Mouse (Mus musculus) lung, adult 2 months (tissue): Measurements from ENCODE around the gene Sez6. TPM values are rescaled to one million over a fixed set of nuclear protein-coding genes. Genes with fewer than 3 reads are reported as not detected.

Source experiments
- DNase-seq: peaks from one replicate; pipeline ENCODE4 v3.0.0; 2022
- H3K4me1 ChIP-seq: fragments of 200-500 bp; 2 replicates; pipeline ENCODE4 v1.6.1; 2011; ENCODE audit warnings: low read length; ENCODE audit not compliant: control insufficient read depth, insufficient read depth
- H3K4me3 ChIP-seq: fragments of 200-500 bp; replicated peaks from 2 replicates; pipeline ENCODE3; 2011; ENCODE audit warnings: low read depth, mild to moderate bottlenecking, control low read depth, low read length; ENCODE audit errors: extremely low read depth
- CTCF ChIP-seq: fragments of 200-500 bp; IDR thresholded peaks from 2 replicates; pipeline ENCODE4 v1.5.1; 2011; ENCODE audit warnings: mild to moderate bottlenecking, low read length, control low read depth; ENCODE audit not compliant: insufficient read depth
- POLR2A ChIP-seq: fragments of 200-500 bp; IDR thresholded peaks from 2 replicates; pipeline ENCODE4 v1.6.1; 2011; ENCODE audit warnings: low read depth, mild to moderate bottlenecking, control low read depth, low read length, borderline replicate concordance; ENCODE audit errors: extremely low read depth
- WGBS: fragments of 180-500 bp; shearing (Covaris S2); methylation state at CpG from one replicate; pipeline ENCODE4 v1.1.7; 2018; 5-methylcytosine and 5-hydroxymethylcytosine counted together
- polyA plus RNA-seq: library from polyadenylated mRNA; depleted of rRNA; stranded (reverse); fragments of >200 nt; gene quantifications from 2 replicates; pipeline ENCODE4 v1.2.3, GENCODE M21; 2012

Gene Sez6
- polyA plus RNA-seq, 1 experiment, result 0.19 TPM

DNA sequence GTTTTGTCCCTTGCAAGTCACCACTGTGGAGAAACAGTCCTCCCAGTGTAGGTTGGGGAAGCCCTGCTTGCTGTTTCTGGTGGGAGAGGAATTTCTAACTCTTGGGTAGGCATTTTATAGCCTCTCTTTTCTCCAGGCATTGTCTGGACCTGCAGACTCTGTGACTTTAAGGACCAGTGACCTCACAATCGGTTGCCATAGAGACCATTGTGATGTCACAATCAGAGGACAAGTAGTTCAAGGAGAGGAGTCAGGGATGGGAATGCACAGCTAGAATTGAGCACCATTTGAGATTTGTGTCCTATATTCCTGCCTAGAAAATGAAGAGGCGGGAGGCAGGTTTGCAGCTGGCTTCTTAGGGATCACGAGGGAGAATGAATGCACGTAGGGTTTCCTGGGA, 7.3 kb upstream of the Sez6 start:
- TF ChIP-seq CTCF (no peak), POLR2A (no peak)
- no peak for DNase-seq
- Histone ChIP-seq H3K4me3 (no peak overlapping the region), H3K4me1 (no peaks in the 10 kb centered on the region)
- WGBS, result 73% methylated on average over 4 of the region's 4 CpGs

DNA sequence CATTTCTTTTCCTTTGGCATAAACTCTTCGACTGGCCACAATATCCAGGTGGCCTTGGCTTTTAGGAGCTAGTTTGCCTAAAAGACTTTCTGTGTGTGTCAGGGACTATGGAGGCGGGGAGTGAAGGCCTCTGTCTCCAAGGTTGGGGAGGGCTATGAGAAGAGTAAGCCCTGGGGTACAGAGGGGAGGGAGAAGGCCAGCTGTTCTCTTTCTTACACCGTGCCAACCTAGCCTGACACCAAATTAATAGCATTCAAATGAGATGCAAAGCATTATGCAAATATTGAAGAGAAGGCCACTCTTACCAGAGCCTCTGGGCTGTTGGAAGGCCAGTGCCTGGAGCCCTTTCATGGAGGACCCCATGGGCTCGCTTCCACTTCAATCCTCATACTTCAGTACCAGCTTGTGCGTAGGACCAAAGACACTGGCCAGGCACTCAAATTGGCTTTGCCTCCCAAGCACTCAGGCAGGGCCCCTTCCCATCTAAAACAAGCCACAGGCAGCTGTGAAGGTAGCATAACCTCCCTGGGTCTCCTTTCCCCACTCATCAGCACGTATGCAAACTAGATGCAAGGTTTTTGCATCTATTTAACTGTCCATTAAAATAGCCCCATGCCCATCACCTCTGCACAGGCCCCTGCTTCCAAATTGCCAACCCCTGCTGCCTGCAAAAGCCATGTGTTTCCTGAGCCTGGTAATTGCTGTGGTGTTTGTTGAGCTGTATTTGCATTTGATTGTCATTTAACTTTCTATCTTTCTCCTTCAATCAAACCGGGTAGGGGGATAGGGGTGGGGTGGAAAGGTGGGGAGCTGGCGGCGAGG, 4.6 kb upstream of the Sez6 start:
- H3K4me3 ChIP-seq, result no peak overlapping the region
- DNase-seq, result no peak
- no peak for TF ChIP-seq POLR2A
- no peak for TF ChIP-seq CTCF
- H3K4me1 ChIP-seq, result no peaks in the 10 kb centered on the region
- WGBS, result 44% methylated on average over 9 of the region's 9 CpGs

DNA sequence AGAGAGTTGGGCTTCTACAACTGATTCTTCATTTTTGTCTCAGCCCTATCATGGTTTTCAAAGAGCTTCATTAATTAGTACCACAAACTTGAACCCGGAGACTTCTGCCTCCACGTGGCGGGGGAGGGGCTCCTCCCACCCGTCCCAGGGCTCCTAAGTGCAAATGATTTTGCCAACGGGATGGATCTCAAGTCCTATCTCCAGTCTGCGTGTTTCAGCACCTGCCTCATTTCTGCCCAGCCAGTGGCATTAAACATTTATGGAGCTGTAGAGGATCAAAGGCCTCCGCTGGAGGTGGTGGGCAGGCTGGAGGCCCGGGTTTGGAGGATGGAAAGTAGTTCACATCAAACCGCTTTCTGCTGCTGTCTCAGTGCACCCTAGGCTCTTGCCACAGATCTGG, 3.9 kb upstream of the Sez6 start:
- DNase-seq, result no peak
- 24% methylated on average over 9 of the region's 9 CpGs for WGBS
- no peaks in the 10 kb centered on the region for H3K4me1 ChIP-seq
- H3K4me3 ChIP-seq, result no peak overlapping the region
- no peak for TF ChIP-seq POLR2A
- no peak for TF ChIP-seq CTCF

GRCm38 (mm10) chr11:77927837-77928236, 2.8 kb upstream of the Sez6 start:
- Histone ChIP-seq H3K4me3 (no peak overlapping the region), H3K4me1 (no peaks in the 10 kb centered on the region)
- TF ChIP-seq POLR2A (no peak), CTCF (no peak)
- no peak for DNase-seq
- 60% methylated on average over 5 of the region's 5 CpGs for WGBS

GRCm38 (mm10) chr11:77931541-77932433, 1.2 kb downstream of the Sez6 start:
- Histone ChIP-seq H3K4me1 (no peaks in the 10 kb centered on the region), H3K4me3 (no peak overlapping the region)
- DNase-seq, result no peak
- TF ChIP-seq CTCF (no peak), POLR2A (no peak)
- 2% methylated on average over 41 of the region's 41 CpGs for WGBS

DNA sequence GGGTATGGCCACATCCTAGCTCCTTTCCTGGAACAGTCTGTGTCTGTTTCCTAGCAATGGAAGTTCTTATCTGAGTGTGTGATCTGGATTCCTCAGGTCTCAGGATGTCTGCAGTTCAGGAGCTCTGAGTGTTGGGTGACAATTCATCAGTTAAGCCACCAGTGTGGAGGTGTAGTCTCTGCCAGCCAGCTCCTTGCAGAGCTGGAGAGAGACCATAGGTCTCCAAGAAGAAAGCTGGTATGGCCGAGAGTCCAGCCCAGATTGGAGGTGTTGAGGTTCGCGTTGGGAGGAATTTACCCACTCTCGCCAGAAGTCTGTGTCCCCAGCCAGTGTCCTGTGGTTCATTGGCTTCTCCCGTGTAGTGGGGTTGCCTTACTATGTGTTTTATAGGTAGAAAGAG, 2.0 kb downstream of the Sez6 start:
- 27% methylated on average over 5 of the region's 5 CpGs for WGBS
- H3K4me1 ChIP-seq, result no peaks in the 10 kb centered on the region
- no peak for DNase-seq
- no peak overlapping the region for H3K4me3 ChIP-seq
- TF ChIP-seq CTCF (no peak), POLR2A (no peak)

DNA sequence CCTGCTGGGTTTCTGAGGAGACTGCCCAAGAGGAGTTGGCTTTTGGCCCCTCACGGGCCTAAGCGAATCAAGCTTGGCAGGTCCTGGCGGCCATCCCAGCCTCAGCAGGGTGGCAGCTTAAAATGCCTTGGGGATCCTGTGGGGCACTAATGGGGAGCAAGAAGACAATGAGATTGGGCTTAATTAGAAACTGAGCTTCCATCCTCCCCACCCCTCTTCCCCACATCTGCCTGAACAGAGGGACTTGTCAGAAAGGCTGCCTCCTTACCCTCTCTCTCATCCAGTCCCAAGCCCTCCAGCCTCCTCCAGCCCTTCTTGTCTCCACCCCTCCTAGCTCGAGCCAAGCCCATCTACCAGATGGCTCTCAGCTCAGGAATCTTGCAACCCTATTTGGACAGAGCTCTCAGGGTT, 3.5 kb downstream of the Sez6 start:
- Histone ChIP-seq H3K4me1 (no peaks in the 10 kb centered on the region), H3K4me3 (no peak overlapping the region)
- no peak for DNase-seq
- WGBS, result 7% methylated on average over 4 of the region's 4 CpGs
- TF ChIP-seq POLR2A (no peak), CTCF (no peak)

DNA sequence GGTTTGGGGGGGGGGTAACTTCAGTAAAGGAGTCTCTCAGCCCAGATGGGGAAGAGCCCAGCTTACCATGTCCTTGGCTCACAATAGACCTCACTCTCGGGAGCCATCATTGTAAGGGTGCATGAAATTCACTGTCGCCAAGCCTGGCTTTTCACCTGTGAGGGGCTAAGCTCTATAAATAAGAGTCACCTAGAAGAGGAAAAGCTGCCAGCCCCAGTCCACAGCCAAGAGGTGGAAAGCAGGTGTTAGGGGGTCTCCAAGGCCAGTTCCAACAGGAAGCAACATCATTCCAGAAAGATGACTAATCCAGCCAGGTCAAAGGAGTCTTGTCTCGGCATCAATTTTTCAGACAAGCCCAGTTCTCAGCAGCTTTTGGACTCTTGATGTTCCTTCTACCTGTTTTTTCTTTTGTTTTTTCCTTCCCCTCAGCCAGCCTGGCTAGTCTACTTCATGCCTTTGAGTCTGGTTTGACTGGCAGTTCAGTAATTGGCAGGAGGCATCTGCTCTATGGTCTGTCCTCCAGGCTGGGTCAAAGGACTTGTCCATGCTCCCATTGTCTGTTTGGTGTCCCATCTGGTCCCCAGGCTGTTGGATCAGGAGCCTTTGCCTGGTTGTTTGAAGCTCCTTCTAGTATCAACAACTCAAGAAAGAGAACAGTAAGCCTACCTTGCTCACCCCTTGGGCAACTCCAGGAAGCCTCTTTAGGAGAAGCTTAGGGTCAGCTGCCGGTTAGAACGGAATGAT, 4.1 kb downstream of the Sez6 start:
- Histone ChIP-seq H3K4me1 (no peaks in the 10 kb centered on the region), H3K4me3 (no peak overlapping the region)
- WGBS, result 51% methylated on average over 5 of the region's 5 CpGs
- TF ChIP-seq CTCF (no peak), POLR2A (no peak)
- DNase-seq, result no peak

GRCm38 (mm10) chr11:77936846-77937245, 6.2 kb downstream of the Sez6 start:
- WGBS, result 13% methylated on average over 8 of the region's 8 CpGs
- no peak for DNase-seq
- no peak overlapping the region for H3K4me3 ChIP-seq
- no peaks in the 10 kb centered on the region for H3K4me1 ChIP-seq
- TF ChIP-seq CTCF (no peak), POLR2A (no peak)

DNA sequence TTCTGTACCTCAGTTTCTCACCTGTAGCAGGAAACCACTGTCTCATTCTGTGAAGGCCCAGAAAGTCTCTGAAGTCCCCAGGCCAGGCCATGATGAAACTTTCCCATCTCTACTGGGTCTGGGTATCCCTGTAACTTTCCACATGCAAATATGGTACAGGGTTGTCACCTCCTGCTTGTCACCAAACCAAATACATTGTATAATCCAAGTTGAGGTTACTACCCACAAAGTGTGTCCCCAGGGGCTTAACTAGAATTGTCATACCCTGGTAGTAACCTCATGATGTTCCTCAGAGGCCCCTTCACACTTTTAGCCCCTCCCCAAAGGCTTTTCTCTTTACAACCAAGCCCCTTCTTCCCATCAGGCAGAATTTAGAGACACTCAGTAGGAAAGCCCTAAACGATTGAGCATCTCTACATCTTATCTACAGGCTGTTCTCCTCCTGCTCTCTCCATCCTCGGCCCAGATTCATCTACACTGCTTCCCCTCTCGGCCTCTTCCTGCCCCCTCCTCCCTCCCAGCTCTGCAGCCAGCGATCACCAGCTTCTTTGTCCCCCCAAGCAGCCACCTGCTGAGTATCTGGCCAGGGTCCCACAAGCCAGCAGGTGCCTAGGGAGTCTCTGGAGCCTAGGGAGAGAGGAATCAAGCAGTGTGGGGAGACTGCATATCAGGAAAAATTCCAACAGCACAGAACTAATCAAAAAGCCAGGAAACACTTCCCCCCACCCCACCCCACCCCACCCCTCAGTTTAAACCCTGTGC, 7.2 kb downstream of the Sez6 start:
- no peak overlapping the region for H3K4me3 ChIP-seq
- H3K4me1 ChIP-seq, result no peaks in the 10 kb centered on the region
- no peak for DNase-seq
- TF ChIP-seq CTCF (no peak), POLR2A (no peak)
- WGBS, result 9% methylated on average over 4 of the region's 4 CpGs
